Mouse (Mus musculus) lung, embryonic 14.5 days (tissue): Measurements from ENCODE around the gene Fam20c. TPM values are rescaled to one million over a fixed set of nuclear protein-coding genes. Genes with fewer than 3 reads are reported as not detected.

Source experiments
- ATAC-seq: fragments of 200-750 bp; cut with Nextera tagmentation; 2 replicates; pipeline ENCODE4 v1.8.0; 2017; ENCODE audit warnings: mild to moderate bottlenecking, moderate TSS enrichment, moderate library complexity; ENCODE audit not compliant: insufficient read depth
- DNase-seq: peaks from one replicate; pipeline ENCODE4 v3.0.0-alpha.2; 2015
- H3K27ac ChIP-seq: fragments of 300-500 bp; sonication (generic); 2 replicates; pipeline ENCODE4 v1.5.1; 2014; ENCODE audit warnings: low read depth, mild to moderate bottlenecking, moderate library complexity
- H3K27me3 ChIP-seq: fragments of 300-500 bp; sonication (generic); 2 replicates; pipeline ENCODE4 v1.6.1; 2014; ENCODE audit warnings: low read length, control low read depth; ENCODE audit not compliant: insufficient read depth
- H3K36me3 ChIP-seq: fragments of 300-500 bp; sonication (generic); 2 replicates; pipeline ENCODE4 v1.6.1; 2014; ENCODE audit warnings: control low read depth; ENCODE audit not compliant: insufficient read depth
- H3K4me1 ChIP-seq: fragments of 300-500 bp; sonication (generic); 2 replicates; pipeline ENCODE4 v1.6.1; 2014; ENCODE audit warnings: antibody characterized with exemption, control low read depth; ENCODE audit not compliant: insufficient read depth
- H3K4me2 ChIP-seq: fragments of 300-500 bp; sonication (generic); 2 replicates; pipeline ENCODE4 v1.6.1; 2014; ENCODE audit warnings: mild to moderate bottlenecking
- H3K4me3 ChIP-seq: fragments of 300-500 bp; sonication (generic); 2 replicates; pipeline ENCODE4 v1.5.1; 2014; ENCODE audit warnings: low read depth, low read length
- H3K9ac ChIP-seq: fragments of 300-500 bp; sonication (generic); 2 replicates; pipeline ENCODE4 v1.6.1; 2014
- H3K9me3 ChIP-seq: fragments of 300-500 bp; sonication (generic); 2 replicates; pipeline ENCODE4 v1.6.1; 2016; ENCODE audit warnings: low read depth, low read length, control low read depth
- CTCF ChIP-seq: IDR thresholded peaks from 2 replicates; pipeline ENCODE4 v1.5.1; 2016; ENCODE audit warnings: antibody characterized with exemption, low read depth
- WGBS: fragments of 180-500 bp; shearing (Covaris S2); extraction: QIAGEN DNeasy Blood & Tissue Kit; methylation state at CpG from one replicate; pipeline ENCODE4 v1.1.7; 2014; 5-methylcytosine and 5-hydroxymethylcytosine counted together
- polyA plus RNA-seq: library from polyadenylated mRNA; unstranded; fragments of >200 nt; fragmentation: Nextera tagmentation; extraction: Ambion mirVana; gene quantifications from 2 replicates; pipeline ENCODE4 v1.2.1, GENCODE M21; 2014

Gene Fam20c
- polyA plus RNA-seq, 1 experiment from 2014 or later, result 8.4 TPM

GRCm38 (mm10) chr5:138767650-138768049 is 13.3 kb downstream of the Fam20c start:
- no peak overlapping the region for H3K9ac ChIP-seq
- no peak for ATAC-seq
- H3K27me3 ChIP-seq, result no peaks in the 10 kb centered on the region
- WGBS, result 84% methylated on average over 11 of the region's 11 CpGs
- H3K4me2 ChIP-seq, result no peak overlapping the region
- no peaks in the 10 kb centered on the region for H3K9me3 ChIP-seq
- H3K4me1 ChIP-seq, result no peaks in the 10 kb centered on the region
- TF ChIP-seq CTCF, result no peak
- no peaks in the 10 kb centered on the region for H3K36me3 ChIP-seq
- no peak for DNase-seq
- no peak overlapping the region for H3K4me3 ChIP-seq
- no peak overlapping the region for H3K27ac ChIP-seq

- no peak for TF ChIP-seq CTCF
- Histone ChIP-seq H3K27me3 (no peaks in the 10 kb centered on the region), H3K27ac (no peak overlapping the region), H3K9ac (no peak overlapping the region), H3K4me3 (no peak overlapping the region), H3K4me2 (no peak overlapping the region), H3K4me1 (no peaks in the 10 kb centered on the region), H3K9me3 (no peaks in the 10 kb centered on the region), H3K36me3 (no peaks in the 10 kb centered on the region)
- no peak for ATAC-seq
- DNase-seq, result no peak
- 63% methylated on average over 2 of the region's 2 CpGs for WGBS
Observed at GRCm38 (mm10) chr5:138768704-138769103, 14.4 kb downstream of the Fam20c start.

- H3K4me2 ChIP-seq, result no peak overlapping the region
- no peaks in the 10 kb centered on the region for H3K9me3 ChIP-seq
- ATAC-seq, result peak; percentile 74
- no peak overlapping the region for H3K27ac ChIP-seq
- H3K36me3 ChIP-seq, result no peaks in the 10 kb centered on the region
- no peak for TF ChIP-seq CTCF
- WGBS, result 52% methylated on average over 5 of the region's 5 CpGs
- H3K27me3 ChIP-seq, result no peaks in the 10 kb centered on the region
- H3K9ac ChIP-seq, result no peak overlapping the region
- no peaks in the 10 kb centered on the region for H3K4me1 ChIP-seq
- peak; percentile 59 for DNase-seq
- no peak overlapping the region for H3K4me3 ChIP-seq
Observed at GRCm38 (mm10) chr5:138769126-138769525, 14.8 kb downstream of the Fam20c start.

GRCm38 (mm10) chr5:138775096-138775495 is 20.8 kb downstream of the Fam20c start:
- TF ChIP-seq CTCF, result no peak
- H3K27ac ChIP-seq, result no peak overlapping the region

GRCm38 (mm10) chr5:138776346-138776745 is 22.0 kb downstream of the Fam20c start:
- Histone ChIP-seq H3K9ac (no peak overlapping the region), H3K36me3 (no peaks in the 10 kb centered on the region), H3K4me2 (no peak overlapping the region), H3K9me3 (no peaks in the 10 kb centered on the region), H3K27ac (no peak overlapping the region), H3K27me3 (no peaks in the 10 kb centered on the region), H3K4me1 (peaks cover 4% of the 10 kb centered on the region; the same call in 1 of the 2 replicates), H3K4me3 (no peak overlapping the region)
- whole genome bisulfite sequencing, result 50% methylated on average over 1 of the region's 1 CpGs
- no peak for ATAC-seq
- no peak for DNase-seq
- TF ChIP-seq CTCF, result no peak

More at GRCm38 (mm10) chr5:138775096-138775495, 20.8 kb downstream of the Fam20c start:
- ATAC-seq, result no peak
- no peak overlapping the region for H3K4me3 ChIP-seq
- no peak overlapping the region for H3K4me2 ChIP-seq
- H3K27me3 ChIP-seq, result no peaks in the 10 kb centered on the region
- no peak for DNase-seq
- peaks cover 4% of the 10 kb centered on the region; the same call in 1 of the 2 replicates for H3K4me1 ChIP-seq
- H3K9me3 ChIP-seq, result no peaks in the 10 kb centered on the region
- no peak overlapping the region for H3K9ac ChIP-seq
- no peaks in the 10 kb centered on the region for H3K36me3 ChIP-seq
- WGBS, result 92% methylated on average over 5 of the region's 5 CpGs

GRCm38 (mm10) chr5:138778731-138779463 is 24.6 kb downstream of the Fam20c start:
- DNase-seq, result peak; percentile 33
- Histone ChIP-seq H3K4me3 (no peak overlapping the region), H3K27ac (no peak overlapping the region), H3K36me3 (no peaks in the 10 kb centered on the region), H3K9ac (no peak overlapping the region), H3K4me2 (no peak overlapping the region), H3K27me3 (no peaks in the 10 kb centered on the region), H3K9me3 (no peaks in the 10 kb centered on the region), H3K4me1 (peaks cover 4% of the 10 kb centered on the region; the same call in 1 of the 2 replicates)
- TF ChIP-seq CTCF, result no peak
- 57% methylated on average over 9 of the region's 9 CpGs for WGBS
- ATAC-seq, result peak; percentile 44; the same call in 1 of the 2 replicates

- H3K36me3 ChIP-seq, result no peaks in the 10 kb centered on the region
- 52% methylated on average over 3 of the region's 3 CpGs for WGBS
- DNase-seq (no peak), ATAC-seq (no peak)
- no peak overlapping the region for H3K4me2 ChIP-seq
- TF ChIP-seq CTCF, result no peak
- no peaks in the 10 kb centered on the region for H3K9me3 ChIP-seq
- H3K27ac ChIP-seq, result no peak overlapping the region
- H3K4me3 ChIP-seq, result no peak overlapping the region
- H3K9ac ChIP-seq, result no peak overlapping the region
- no peaks in the 10 kb centered on the region for H3K27me3 ChIP-seq
- peaks cover 4% of the 10 kb centered on the region; the same call in 1 of the 2 replicates for H3K4me1 ChIP-seq
Observed at GRCm38 (mm10) chr5:138779655-138780054, 25.3 kb downstream of the Fam20c start.
